Mouse (Mus musculus) MEL (cell line): Measurements from ENCODE around the gene Fam19a3. TPM values are rescaled to one million over a fixed set of nuclear protein-coding genes. Genes with fewer than 3 reads are reported as not detected.
A peak's percentile ranks its signal among the peaks of the same experiment; 100 is the strongest.
"Not testable (repeated sequence)": the region's sequence is repeated elsewhere in the genome, so short reads cannot be mapped to it uniquely, and the experiment has no call there.

ENCODE experiments used
- DNase-seq: peaks from one replicate; pipeline ENCODE4 v3.0.0; 2011; ENCODE audit warnings: low read depth, low spot score
- H3K27ac ChIP-seq: 2 replicates; pipeline ENCODE4 v1.5.1; 2012; ENCODE audit warnings: low read depth, mild to moderate bottlenecking, control low read depth, low read length, moderate library complexity; ENCODE audit not compliant: control insufficient read depth
- H3K27me3 ChIP-seq, 2 experiments: fragments of 150-350 bp in 1 of 2; sonication (generic) in 1 of 2; 2 replicates each; pipeline ENCODE4 v1.6.1; 2012; ENCODE audit warnings: low read length in 2 of 2, mild to moderate bottlenecking in 2 of 2, improper control_type of control experiment in 1 of 2, moderate library complexity in 1 of 2; ENCODE audit not compliant: insufficient read depth in 2 of 2, control insufficient read depth in 1 of 2
- H3K36me3 ChIP-seq, 2 experiments: 2 replicates each; pipeline ENCODE4 v1.6.1; 2012 to 2014; ENCODE audit warnings: low read length in 2 of 2, improper control_type of control experiment in 1 of 2, inconsistent platforms in 1 of 2, mild to moderate bottlenecking in 1 of 2; ENCODE audit not compliant: insufficient read depth in 2 of 2, control insufficient read depth in 1 of 2
- H3K4me1 ChIP-seq, 2 experiments: fragments of 150-350 bp in 1 of 2; sonication (generic) in 1 of 2; 2 replicates each; pipeline ENCODE4 v1.6.1; 2012; ENCODE audit warnings: low read length in 2 of 2, improper control_type of control experiment in 1 of 2, mild to moderate bottlenecking in 1 of 2; ENCODE audit not compliant: insufficient read depth in 2 of 2, control insufficient read depth in 1 of 2
- H3K4me3 ChIP-seq, 2 experiments: fragments of 150-350 bp in 1 of 2; sonication (generic) in 1 of 2; 2 replicates each; pipeline ENCODE4 v1.5.1; 2012; ENCODE audit warnings: low read depth in 2 of 2, low read length in 2 of 2, mild to moderate bottlenecking in 2 of 2, moderate library complexity in 2 of 2, control low read depth in 1 of 2, improper control_type of control experiment in 1 of 2; ENCODE audit not compliant: control insufficient read depth in 1 of 2, insufficient read depth in 1 of 2
- H3K79me2 ChIP-seq: 2 replicates; pipeline ENCODE4 v1.6.1; 2012; ENCODE audit warnings: mild to moderate bottlenecking, low read length, moderate library complexity; ENCODE audit not compliant: control insufficient read depth, poor library complexity, insufficient read depth
- H3K9ac ChIP-seq: 2 replicates; pipeline ENCODE4 v1.6.1; 2012; ENCODE audit warnings: low read depth, mild to moderate bottlenecking, control low read depth, low read length, moderate library complexity; ENCODE audit not compliant: control insufficient read depth, poor library complexity, severe bottlenecking
- H3K9me3 ChIP-seq: fragments of 150-350 bp; sonication (generic); replicated peaks from 2 replicates; pipeline ENCODE4 v1.6.1; 2012; ENCODE audit warnings: mild to moderate bottlenecking, low read length, improper control_type of control experiment, moderate library complexity; ENCODE audit not compliant: insufficient read depth
- CTCF ChIP-seq, 3 experiments: IDR thresholded peaks in 2 of 3; conservative IDR thresholded peaks in 1 of 3; 2 replicates each; pipeline ENCODE4 v1.5.1; 2011 to 2012; ENCODE audit warnings: low read length in 3 of 3, low read depth in 2 of 3, mild to moderate bottlenecking in 2 of 3, improper control_type of control experiment in 1 of 3, inconsistent platforms in 1 of 3, mixed read lengths in 1 of 3, moderate library complexity in 1 of 3; ENCODE audit not compliant: control insufficient read depth in 1 of 3, insufficient read depth in 1 of 3, poor library complexity in 1 of 3, severe bottlenecking in 1 of 3
- EP300 ChIP-seq, 2 experiments: IDR thresholded peaks; 2 replicates each; pipeline ENCODE4 v1.6.1; 2011; ENCODE audit warnings: improper control_type of control experiment in 2 of 2, low read length in 2 of 2, low read depth in 1 of 2, mild to moderate bottlenecking in 1 of 2
- GATA1 ChIP-seq: IDR thresholded peaks from 2 replicates; pipeline ENCODE4 v1.6.1; 2011; ENCODE audit warnings: low read depth, low read length, improper control_type of control experiment
- JUND ChIP-seq: IDR thresholded peaks from 2 replicates; pipeline ENCODE4 v1.6.1; 2011; ENCODE audit warnings: low read depth, mild to moderate bottlenecking, improper control_type of control experiment, low read length
- KAT2A ChIP-seq: conservative IDR thresholded peaks from 2 replicates; pipeline ENCODE4 v1.6.1; 2012; ENCODE audit warnings: low read depth, low read length, improper control_type of control experiment, inconsistent platforms
- POLR2A ChIP-seq, 2 experiments: IDR thresholded peaks; 2 replicates each; pipeline ENCODE4 v1.6.1; 2011 to 2012; ENCODE audit warnings: low read length in 2 of 2, mild to moderate bottlenecking in 2 of 2, control low read depth in 1 of 2, improper control_type of control experiment in 1 of 2, low read depth in 1 of 2, moderate library complexity in 1 of 2; ENCODE audit not compliant: control insufficient read depth in 1 of 2, insufficient read depth in 1 of 2, poor library complexity in 1 of 2
- RAD21 ChIP-seq: IDR thresholded peaks from 2 replicates; pipeline ENCODE4 v1.6.1; 2011; ENCODE audit warnings: mild to moderate bottlenecking, low read depth, low read length, improper control_type of control experiment
- RCOR1 ChIP-seq: IDR thresholded peaks from 2 replicates; pipeline ENCODE4 v1.6.1; 2012; ENCODE audit warnings: low read depth, mild to moderate bottlenecking, inconsistent platforms, low read length, improper control_type of control experiment
- SMC3 ChIP-seq: IDR thresholded peaks from 2 replicates; pipeline ENCODE4 v1.6.1; 2011; ENCODE audit warnings: low read depth, low read length, improper control_type of control experiment
- TAL1 ChIP-seq: IDR thresholded peaks from 2 replicates; pipeline ENCODE4 v1.6.1; 2012; ENCODE audit warnings: mild to moderate bottlenecking, inconsistent platforms, low read length, moderate library complexity, mixed read lengths
- polyA plus RNA-seq, 2 experiments: library from polyadenylated mRNA; stranded (reverse) in 1 of 2; unstranded in 1 of 2; fragments of >175 nt in 1 of 2; fragments of >200 nt in 1 of 2; gene quantifications; 2 replicates each; pipeline versions ENCODE4 v1.2.1 to v1.2.4; 2012; ENCODE audit warnings: low replicate concordance in 2 of 2, low read depth in 1 of 2; ENCODE audit not compliant: insufficient read length in 2 of 2, insufficient read depth in 1 of 2, missing spikeins in 1 of 2
- total RNA-seq: library from RNA; depleted of rRNA; stranded (reverse); fragments of 300-350 nt; gene quantifications from 2 replicates; pipeline ENCODE4 v1.2.3, GENCODE M21; 2012

Fam19a3 gene
- total and polyA plus RNA-seq, 3 experiments = 0.03 TPM; not detected in 2

DNA sequence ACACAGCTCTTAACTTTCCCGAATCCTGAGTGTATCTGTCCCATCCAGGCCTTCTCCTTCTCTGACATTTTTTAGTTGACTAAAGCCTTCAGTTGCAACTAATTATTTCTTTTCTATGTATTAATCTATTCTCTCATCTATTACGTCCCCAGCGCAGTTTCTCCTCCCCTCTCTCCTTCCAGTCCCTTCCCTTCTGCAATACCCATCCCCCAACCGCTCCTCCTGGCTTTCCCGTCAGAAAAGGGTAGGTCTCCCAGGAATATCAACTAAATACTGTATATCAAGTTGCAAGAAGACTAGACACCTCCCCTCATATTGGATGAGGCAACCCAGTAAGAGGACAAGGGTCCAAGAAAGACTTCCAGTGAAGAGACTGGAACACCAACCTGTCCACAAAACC, 22.8 kb downstream of the Fam19a3 start:
- peak overlapping the region; percentile 70 for H3K9ac ChIP-seq

GRCm38 (mm10) chr3:104758406-104758805, 23.2 kb downstream of the Fam19a3 start:
- H3K36me3 ChIP-seq = peaks cover 0 to 4% of the 10 kb centered on the region in 2 experiments; a peak in 1 of 4 replicates
- no peaks in the 10 kb centered on the region for H3K9me3 ChIP-seq
- H3K4me1 ChIP-seq = peaks cover 0 to 14% of the 10 kb centered on the region in 2 experiments; a peak in 1 of 4 replicates
- peak overlapping the region; percentile 63 to 89 for H3K4me3 ChIP-seq
- H3K27ac ChIP-seq = no peak overlapping the region
- TF ChIP-seq POLR2A (IDR thresholded peaks at IDR 0.05; ENCODE audit: control insufficient read depth in 1 of 2, insufficient read depth in 1 of 2, low read depth in 1 of 2, low read length in 2 of 2, poor library complexity in 1 of 2) = peak in 1 of 2 experiments; percentile 40; a peak in 1 of 4 replicates
- peak; percentile 29 for TF ChIP-seq RAD21
- TF ChIP-seq TAL1 = no peak
- TF ChIP-seq SMC3 = peak; percentile 61
- no peak for TF ChIP-seq RCOR1
- peak; percentile 75 to 95 (median 85) for TF ChIP-seq CTCF (IDR thresholded peaks at IDR 0.05 in 2 of 3, conservative IDR thresholded peaks at IDR 0.05 in 1 of 3; ENCODE audit: control insufficient read depth in 1 of 3, insufficient read depth in 1 of 3, low read depth in 2 of 3, low read length in 3 of 3, poor library complexity in 1 of 3, severe bottlenecking in 1 of 3)
- no peak for TF ChIP-seq EP300 (IDR thresholded peaks at IDR 0.05; ENCODE audit: low read depth in 1 of 2, low read length in 2 of 2)
- TF ChIP-seq JUND = no peak
- peak overlapping the region; percentile 70 for H3K9ac ChIP-seq
- peaks cover 3% of the 10 kb centered on the region in 2 experiments; a peak in 3 of 4 replicates for H3K27me3 ChIP-seq
- H3K79me2 ChIP-seq = no peaks in the 10 kb centered on the region
- DNase-seq = peak; percentile 86

More for the DNA sequence above, 22.8 kb downstream of the Fam19a3 start:
- H3K27ac ChIP-seq = no peak overlapping the region
- no peak for TF ChIP-seq GATA1
- no peak for TF ChIP-seq KAT2A
- H3K79me2 ChIP-seq = no peaks in the 10 kb centered on the region
- no peaks in the 10 kb centered on the region for H3K9me3 ChIP-seq
- H3K4me3 ChIP-seq = peak overlapping the region; percentile 63 to 89
- peaks cover 0 to 4% of the 10 kb centered on the region in 2 experiments; a peak in 1 of 4 replicates for H3K36me3 ChIP-seq
- H3K4me1 ChIP-seq = peaks cover 0 to 14% of the 10 kb centered on the region in 2 experiments; a peak in 1 of 4 replicates
- no peak for DNase-seq
- peaks cover 3% of the 10 kb centered on the region in 2 experiments; a peak in 2 of 4 replicates for H3K27me3 ChIP-seq

- not testable (repeated sequence) for H3K36me3 ChIP-seq, DNase-seq, H3K27ac ChIP-seq, H3K9me3 ChIP-seq, H3K9ac ChIP-seq, H3K4me3 ChIP-seq, H3K4me1 ChIP-seq, H3K79me2 ChIP-seq
- peaks cover 5 to 17% of the 10 kb centered on the region in 2 experiments for H3K27me3 ChIP-seq
Observed at GRCm38 (mm10) chr3:104752845-104753244, 28.8 kb downstream of the Fam19a3 start.
